ENCODE assay signal across 8 mouse cellular contexts in genomic region chr11:33162211-33162997, GRCm38 (mm10). TPM values are rescaled to one million over a fixed set of nuclear protein-coding genes. Genes with fewer than 3 reads are reported as not detected.
DNase-seq lines count a peak whose midpoint lies in the region; ATAC-seq and TF ChIP-seq lines count a peak whose summit lies in the region.

No protein-coding gene starts in this region.

- peak overlapping the region; percentile 98 for H3K9ac ChIP-seq in limb, embryonic 14.5 days (ENCODE audit: low read depth, low read length, severe bottlenecking)
- H3K9ac ChIP-seq in midbrain, embryonic 15.5 days = peak overlapping the region; percentile 90

- peak overlapping the region; percentile 91 for H3K4me3 ChIP-seq in embryonic facial prominence, embryonic 10.5 days
- H3K4me3 ChIP-seq in limb, embryonic 14.5 days (replicated peaks; ENCODE audit: low read length) = peak overlapping the region; percentile 100
- peak overlapping the region; percentile 72 for H3K4me3 ChIP-seq in midbrain, embryonic 15.5 days

- H3K4me1 ChIP-seq in embryonic facial prominence, embryonic 10.5 days = peaks cover 25% of the 10 kb centered on the region
- peaks cover 8% of the 10 kb centered on the region for H3K4me1 ChIP-seq in limb, embryonic 14.5 days (ENCODE audit: control insufficient read depth, insufficient read depth, low read length)
- H3K4me1 ChIP-seq in midbrain, embryonic 15.5 days = peaks cover 20% of the 10 kb centered on the region

- peak; percentile 45 for ATAC-seq in limb, embryonic 14.5 days (ENCODE audit: low FRiP score, low read depth)
- peak; percentile 72 for ATAC-seq in midbrain, embryonic 15.5 days (replicated peaks)

- H3K4me2 ChIP-seq in limb, embryonic 14.5 days (replicated peaks; ENCODE audit: low read depth, low read length, severe bottlenecking) = peak overlapping the region; percentile 78
- peak overlapping the region; percentile 69 for H3K4me2 ChIP-seq in midbrain, embryonic 15.5 days

- peak; percentile 44 to 58 for DNase-seq in urinary bladder, adult 18-20 months (ENCODE audit: low spot score in 2 of 2)
- no peak for DNase-seq in urinary bladder, postnatal 10 days (ENCODE audit: low spot score)
- DNase-seq in embryonic facial prominence, embryonic 10.5 days (ENCODE audit: low spot score) = peak; percentile 88
- peak; percentile 98 for DNase-seq in heart, adult 11 months
- DNase-seq in kidney, adult 11 months = peak; percentile 72
- peak; percentile 78 for DNase-seq in limb, embryonic 14.5 days (ENCODE audit: low spot score)
- DNase-seq in spleen, postnatal 36 days (ENCODE audit: low spot score in 2 of 2) = peak; percentile 66

- H3K9me3 ChIP-seq in embryonic facial prominence, embryonic 10.5 days = no peaks in the 10 kb centered on the region
- H3K9me3 ChIP-seq in limb, embryonic 14.5 days (ENCODE audit: control insufficient read depth, low read length) = no peaks in the 10 kb centered on the region
- H3K9me3 ChIP-seq in midbrain, embryonic 15.5 days = no peaks in the 10 kb centered on the region

- 2% methylated on average over 53 of the region's 53 CpGs for WGBS in embryonic facial prominence, embryonic 10.5 days
- WGBS in limb, embryonic 14.5 days = 3% methylated on average over 46 of the region's 53 CpGs
- 2% methylated on average over 53 of the region's 53 CpGs for WGBS in midbrain, embryonic 15.5 days

- peak overlapping the region; percentile 96 for H3K27ac ChIP-seq in embryonic facial prominence, embryonic 10.5 days (replicated peaks)
- H3K27ac ChIP-seq in limb, embryonic 14.5 days (replicated peaks; ENCODE audit: low read depth, low read length) = peak overlapping the region; percentile 96
- peak overlapping the region; percentile 86 for H3K27ac ChIP-seq in midbrain, embryonic 15.5 days

- TF ChIP-seq POLR2A in limb, embryonic 14.5 days (IDR thresholded peaks at IDR 0.05; ENCODE audit: borderline replicate concordance, extremely low read depth, insufficient read depth, insufficient read length) = no peak

- peaks cover 49% of the 10 kb centered on the region for H3K36me3 ChIP-seq in embryonic facial prominence, embryonic 10.5 days (replicated peaks)
- peaks cover 42% of the 10 kb centered on the region for H3K36me3 ChIP-seq in limb, embryonic 14.5 days (ENCODE audit: control insufficient read depth, insufficient read depth, low read length)
- peaks cover 10% of the 10 kb centered on the region; the same call in 1 of the 2 replicates for H3K36me3 ChIP-seq in midbrain, embryonic 15.5 days (replicated peaks)

- H3K27me3 ChIP-seq in embryonic facial prominence, embryonic 10.5 days (replicated peaks; ENCODE audit: low read depth, poor library complexity, severe bottlenecking) = no peaks in the 10 kb centered on the region
- H3K27me3 ChIP-seq in limb, embryonic 14.5 days (ENCODE audit: control insufficient read depth, insufficient read depth, low read length) = no peaks in the 10 kb centered on the region
- H3K27me3 ChIP-seq in midbrain, embryonic 15.5 days (replicated peaks) = no peaks in the 10 kb centered on the region

RNA-seq across cellular contexts. Expression of gene Npm1, which starts 0.6 kb away (rescaled TPM):
- 1,564 and 1,604 TPM in 2 replicates for polyA plus RNA-seq in embryonic facial prominence, embryonic 10.5 days (2016; fragmentation: Nextera tagmentation; extraction: Ambion mirVana)
- polyA plus RNA-seq in limb, embryonic 14.5 days (2012; rRNA removed) = 633 and 1,234 TPM in 2 replicates
- 1,104 and 1,131 TPM in 2 replicates for polyA plus RNA-seq in limb, embryonic 14.5 days (2014; fragmentation: Nextera tagmentation; extraction: Ambion mirVana)
- polyA plus RNA-seq in midbrain, embryonic 15.5 days (2015; fragmentation: Nextera tagmentation; extraction: Ambion mirVana) = 375 and 382 TPM in 2 replicates

RNA-seq across cellular contexts. Expression of gene Fgf18, which starts 15.2 kb away (rescaled TPM):
- 2.8 and 3.4 TPM in 2 replicates for polyA plus RNA-seq in embryonic facial prominence, embryonic 10.5 days (2016; fragmentation: Nextera tagmentation; extraction: Ambion mirVana)
- polyA plus RNA-seq in limb, embryonic 14.5 days (2012; rRNA removed) = 15.8 and 18.5 TPM in 2 replicates
- 24.0 and 24.5 TPM in 2 replicates for polyA plus RNA-seq in limb, embryonic 14.5 days (2014; fragmentation: Nextera tagmentation; extraction: Ambion mirVana)
- 3.8 and 5.0 TPM in 2 replicates for polyA plus RNA-seq in midbrain, embryonic 15.5 days (2015; fragmentation: Nextera tagmentation; extraction: Ambion mirVana)

RNA-seq across cellular contexts. Expression of gene Tlx3, which starts 41.0 kb away (rescaled TPM):
- polyA plus RNA-seq in embryonic facial prominence, embryonic 10.5 days (2016; fragmentation: Nextera tagmentation; extraction: Ambion mirVana) = 5.0 TPM in 2 replicates
- polyA plus RNA-seq in limb, embryonic 14.5 days (2012; rRNA removed) = 0.08 and 0.09 TPM in 2 replicates
- not detected in 2 replicates for polyA plus RNA-seq in limb, embryonic 14.5 days (2014; fragmentation: Nextera tagmentation; extraction: Ambion mirVana)
- polyA plus RNA-seq in midbrain, embryonic 15.5 days (2015; fragmentation: Nextera tagmentation; extraction: Ambion mirVana) = 1.1 and 3.2 TPM in 2 replicates
